Mouse (Mus musculus): ENCODE measurements around the gene Cacna1h. TPM values are rescaled to one million over a fixed set of nuclear protein-coding genes. Genes with fewer than 3 reads are reported as not detected.

The Cacna1h gene
- polyA plus RNA-seq (2017; shearing (Covaris generic)): not detected

GRCm38 (mm10) chr17:25433617-25434606, at the start of gene Cacna1h:
Gene Cacna1h (minus strand): TSS chr17:25433783.

GRCm38 (mm10) chr17:25454272-25454671, 20.7 kb upstream of the Cacna1h start, which contains the start of gene Tekt4:
Gene Tekt4 (plus strand): TSS chr17:25454615.

GRCm38 (mm10) chr17:25368973-25369372, 64.6 kb downstream of the Cacna1h start, which contains the start of gene Tpsg1:
Gene Tpsg1 (plus strand): TSS chr17:25369273.

DNA sequence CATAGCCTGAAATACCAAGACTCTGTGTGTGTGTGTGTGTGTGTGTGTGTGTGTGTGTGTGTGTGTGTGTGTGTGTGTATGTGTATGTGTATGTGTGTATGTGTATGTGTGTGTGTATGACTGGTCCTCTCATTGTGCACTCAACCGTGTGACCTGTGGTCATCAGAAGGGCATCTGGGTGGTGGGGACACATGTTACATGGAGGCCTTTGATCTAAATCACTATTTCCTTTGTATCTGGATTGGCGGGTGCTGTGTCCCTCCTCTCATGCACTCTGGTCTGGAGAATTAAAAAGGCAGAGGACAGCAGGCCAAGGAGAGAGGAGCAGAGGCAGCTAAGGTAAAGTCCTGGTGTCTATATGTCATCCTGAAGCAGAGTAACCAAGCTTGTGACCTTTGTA, 67.6 kb downstream of the Cacna1h start, which contains the start of gene Tpsb2:
Gene Tpsb2, plus strand, starts transcription at position 301 of the 400 bp plus-strand sequence.

DNA sequence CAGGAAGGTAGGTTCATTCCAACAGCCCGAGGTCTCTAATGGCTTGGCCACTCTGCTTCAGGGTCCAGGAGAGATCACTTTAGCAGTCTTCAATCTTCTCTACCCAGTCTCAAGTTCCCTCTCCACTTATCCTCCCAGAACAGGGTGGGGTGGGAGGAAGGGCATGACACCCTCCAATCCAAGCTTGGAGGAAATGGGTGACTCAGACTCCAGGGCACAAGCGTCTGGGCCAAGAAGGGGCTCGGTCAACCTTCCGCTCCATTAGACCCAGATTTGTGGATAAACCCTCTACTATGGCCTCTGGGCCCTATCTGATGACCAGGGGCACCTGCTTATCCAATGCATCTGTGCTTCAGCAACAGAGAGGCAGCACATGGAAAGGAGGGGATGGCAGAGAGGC, 88.1 kb downstream of the Cacna1h start, which contains the start of gene Tpsab1:
Gene Tpsab1, minus strand, starts transcription at position 101 of the 400 bp plus-strand sequence.

Other genes starting within 250 kb of the Cacna1h start
- 17.8 TPM for gene BC003965, start 249.2 kb downstream of the Cacna1h start, polyA plus RNA-seq (2017; shearing (Covaris generic))
- 57.0 TPM for gene Unkl, start 245.4 kb downstream of the Cacna1h start, polyA plus RNA-seq (2017; shearing (Covaris generic))
- gene Gnptg, start 193.7 kb downstream of the Cacna1h start, polyA plus RNA-seq (2017; shearing (Covaris generic)): 85.8 TPM
- gene Tsr3, start 193.6 kb downstream of the Cacna1h start, polyA plus RNA-seq (2017; shearing (Covaris generic)): 36.6 TPM
- gene Baiap3, start 177.4 kb downstream of the Cacna1h start, polyA plus RNA-seq (2017; shearing (Covaris generic)): 2.6 TPM
- gene Ube2i, start 159.2 kb downstream of the Cacna1h start, polyA plus RNA-seq (2017; shearing (Covaris generic)): 587 TPM
- gene Prss34, start 135.4 kb downstream of the Cacna1h start, polyA plus RNA-seq (2017; shearing (Covaris generic)): not detected
- gene Prss28, start 125.1 kb downstream of the Cacna1h start, polyA plus RNA-seq (2017; shearing (Covaris generic)): not detected
- not detected for gene Prss29, start 115.1 kb downstream of the Cacna1h start, polyA plus RNA-seq (2017; shearing (Covaris generic))
- not detected for gene Tpsab1, start 88.2 kb downstream of the Cacna1h start, polyA plus RNA-seq (2017; shearing (Covaris generic))
- gene Tpsb2, start 67.5 kb downstream of the Cacna1h start, polyA plus RNA-seq (2017; shearing (Covaris generic)): not detected
- gene Tpsg1, start 64.5 kb downstream of the Cacna1h start, polyA plus RNA-seq (2017; shearing (Covaris generic)): not detected
- gene Tekt4, start 20.8 kb upstream of the Cacna1h start, polyA plus RNA-seq (2017; shearing (Covaris generic)): not detected
- not detected for gene Sstr5, start 63.5 kb upstream of the Cacna1h start, polyA plus RNA-seq (2017; shearing (Covaris generic))
- gene Sox8, start 136.9 kb upstream of the Cacna1h start, polyA plus RNA-seq (2017; shearing (Covaris generic)): 0.12 TPM
- gene Lmf1, start 145.3 kb upstream of the Cacna1h start, polyA plus RNA-seq (2017; shearing (Covaris generic)): 17.9 TPM

All from naive thymus-derived CD4-positive, alpha-beta T cell, adult 5 months (primary cell).